14 mouse cellular contexts compared by ENCODE assay signal in the genomic region with DNA sequence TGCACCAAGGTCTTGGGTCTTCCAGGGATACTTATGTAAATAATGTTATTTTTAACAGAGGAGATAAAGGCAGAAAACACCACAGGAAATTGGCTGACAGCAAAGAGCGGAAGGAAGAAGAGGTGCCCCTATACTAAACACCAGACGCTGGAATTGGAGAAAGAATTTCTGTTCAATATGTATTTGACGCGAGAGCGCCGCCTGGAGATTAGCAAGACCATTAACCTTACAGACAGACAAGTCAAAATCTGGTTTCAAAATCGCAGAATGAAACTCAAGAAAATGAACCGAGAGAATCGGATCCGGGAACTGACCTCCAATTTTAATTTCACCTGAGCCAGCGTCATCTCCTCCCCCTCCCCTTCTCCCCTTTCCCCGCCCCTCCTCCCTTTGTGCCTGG. TPM values are rescaled to one million over a fixed set of nuclear protein-coding genes. Genes with fewer than 3 reads are reported as not detected.
DNase-seq lines count a peak whose midpoint lies in the region; TF ChIP-seq lines count a peak whose summit lies in the region.
"Had no signal": no experiment of that assay in that cellular context is flagged by ENCODE, and none has a peak within 500 bp of the region (broad histone marks: within the 10 kb centered on the region; RNA-seq: fewer than 3 reads in every experiment).

No protein-coding gene starts in this region.

- H3ac ChIP-seq in myocyte (ENCODE audit: control insufficient read depth, insufficient read length) = no peak overlapping the region

- peaks cover 13% of the 10 kb centered on the region; the same call in 1 of the 2 replicates for H3K9me3 ChIP-seq in E14TG2a.4 (ENCODE audit: low read length)
- H3K9me3 ChIP-seq: hindbrain, embryonic 15.5 days; lung, embryonic 15.5 days had no signal

- peak overlapping the region; percentile 98 for H3K4me2 ChIP-seq in myocyte (ENCODE audit: low read depth)
- H3K4me2 ChIP-seq: hindbrain, embryonic 15.5 days; lung, embryonic 15.5 days had no signal

- no peak for DNase-seq in left cerebral cortex, adult 2 months (ENCODE audit: extremely low spot score in 1 of 2, low spot score in 2 of 2)
- no peak for DNase-seq in left cerebral cortex, postnatal 36 days (ENCODE audit: low spot score in 2 of 2)
- peak; percentile 46 for DNase-seq in brain, adult 2 months (ENCODE audit: low read depth, low spot score)
- DNase-seq in urinary bladder, postnatal 4 days (ENCODE audit: low spot score in 2 of 2) = no peak
- no peak for DNase-seq in adrenal gland, postnatal 25 days
- DNase-seq: heart, adult 11 months; right cerebral cortex, postnatal 4 days had no signal

- no peak overlapping the region for H3K4me3 ChIP-seq in left cerebral cortex, adult 2 months
- H3K4me3 ChIP-seq in E14TG2a.4 (replicated peaks; ENCODE audit: low read length) (no peak overlapping the region), myocyte (peak overlapping the region; percentile 21)
- H3K4me3 ChIP-seq: hindbrain, embryonic 15.5 days; lung, embryonic 15.5 days had no signal

- intact Hi-C loops in left cerebral cortex, adult 2 months (cut with DNase I) = loop anchor here (1.0 to 5.0 kb wide), 2 partner anchors 209 to 273 kb away; no protein-coding TSS in a partner anchor
- intact Hi-C loops in left cerebral cortex, postnatal 36 days (cut with DNase I) = loop anchor here (5.0 kb wide), 2 partner anchors 208 to 273 kb away; no protein-coding TSS in a partner anchor

- TF ChIP-seq CTCF in left cerebral cortex, adult 2 months (IDR thresholded peaks at IDR 0.05) = peak; percentile 48
- TF ChIP-seq CTCF in E14TG2a.4 (conservative IDR thresholded peaks at IDR 0.05; ENCODE audit: low read length) = peak; percentile 13; the same call in 1 of the 2 replicates

- peaks cover 98% of the 10 kb centered on the region for H3K79me2 ChIP-seq in myocyte (ENCODE audit: control insufficient read depth, insufficient read depth)

- H3K27ac ChIP-seq in left cerebral cortex, adult 2 months = no peak overlapping the region
- H3K27ac ChIP-seq: hindbrain, embryonic 15.5 days; lung, embryonic 15.5 days had no signal

- H3K36me3 ChIP-seq in E14TG2a.4 (ENCODE audit: insufficient read depth, low read length) (no peaks in the 10 kb centered on the region), myocyte (ENCODE audit: control insufficient read depth, insufficient read depth) (no peaks in the 10 kb centered on the region)
- H3K36me3 ChIP-seq: hindbrain, embryonic 15.5 days; lung, embryonic 15.5 days had no signal

- H3K4me1 ChIP-seq in E14TG2a.4 (replicated peaks; ENCODE audit: low read depth, low read length) = peaks cover 38% of the 10 kb centered on the region
- H3K4me1 ChIP-seq: hindbrain, embryonic 15.5 days had no signal

- H3K27me3 ChIP-seq in E14TG2a.4 (ENCODE audit: insufficient read depth, low read length) (peaks cover 96% of the 10 kb centered on the region), myocyte (ENCODE audit: control insufficient read depth, insufficient read depth, insufficient read length) (no peaks in the 10 kb centered on the region)

- no peak for TF ChIP-seq POLR2A in myocyte (IDR thresholded peaks at IDR 0.05; ENCODE audit: insufficient read length, low read depth)

TF ChIP-seq in myocyte, 11 proteins besides CTCF, POLR2A, EP300 and RAD21:
- no peak for TF ChIP-seq SRF (IDR thresholded peaks at IDR 0.05; ENCODE audit: control insufficient read depth, insufficient read length, low read depth)

RNA-seq across cellular contexts. Expression of gene Hoxc5, which starts 3.5 kb away (rescaled TPM):
- total RNA-seq in left cerebral cortex, adult 2 months (2021) = not detected
- not detected for total RNA-seq in left cerebral cortex, postnatal 36 days (2021)
- polyA plus RNA-seq in myocyte (2012; fragmentation: generic; extraction: Trizol) = 1.2 TPM
- total RNA-seq in adrenal gland, postnatal 25 days (2021) = 7.6 and 9.0 TPM in 2 replicates
- total RNA-seq: common myeloid progenitor, adult 5-6 weeks; layer of hippocampus, postnatal 25 days; monocyte, adult 5-6 weeks had no signal

RNA-seq across cellular contexts. Expression of gene Hoxc10, which starts 4.1 kb away (rescaled TPM):
- total RNA-seq in left cerebral cortex, adult 2 months (2021) = not detected
- not detected for total RNA-seq in left cerebral cortex, postnatal 36 days (2021)
- 43.5 TPM for polyA plus RNA-seq in myocyte (2012; fragmentation: generic; extraction: Trizol)
- 0.36 and 0.48 TPM in 2 replicates for total RNA-seq in adrenal gland, postnatal 25 days (2021)
- total RNA-seq: common myeloid progenitor, adult 5-6 weeks; layer of hippocampus, postnatal 25 days; monocyte, adult 5-6 weeks had no signal
- polyA plus RNA-seq: hindbrain, embryonic 15.5 days; lung, embryonic 15.5 days had no signal

RNA-seq across cellular contexts. Expression of gene Hoxc9, which starts 5.5 kb away (rescaled TPM):
- total RNA-seq in left cerebral cortex, adult 2 months (2021) = not detected
- total RNA-seq in left cerebral cortex, postnatal 36 days (2021) = not detected
- polyA plus RNA-seq in myocyte (2012; fragmentation: generic; extraction: Trizol) = 10.5 TPM
- total RNA-seq in adrenal gland, postnatal 25 days (2021) = 0.85 and 1.5 TPM in 2 replicates
- total RNA-seq: common myeloid progenitor, adult 5-6 weeks; layer of hippocampus, postnatal 25 days; monocyte, adult 5-6 weeks had no signal
- polyA plus RNA-seq: lung, embryonic 15.5 days had no signal

RNA-seq across cellular contexts. Expression of gene Hoxc11, which starts 16.5 kb away (rescaled TPM):
- not detected for total RNA-seq in left cerebral cortex, adult 2 months (2021)
- not detected for total RNA-seq in left cerebral cortex, postnatal 36 days (2021)
- polyA plus RNA-seq in myocyte (2012; fragmentation: generic; extraction: Trizol) = 20.5 TPM
- total RNA-seq in adrenal gland, postnatal 25 days (2021) = not detected in 2 replicates
- total RNA-seq: common myeloid progenitor, adult 5-6 weeks; layer of hippocampus, postnatal 25 days; monocyte, adult 5-6 weeks had no signal
- polyA plus RNA-seq: hindbrain, embryonic 15.5 days; lung, embryonic 15.5 days had no signal

RNA-seq across cellular contexts. Expression of gene Hoxc8, which starts 19.7 kb away (rescaled TPM):
- not detected for total RNA-seq in left cerebral cortex, adult 2 months (2021)
- not detected for total RNA-seq in left cerebral cortex, postnatal 36 days (2021)
- 0.71 TPM for polyA plus RNA-seq in myocyte (2012; fragmentation: generic; extraction: Trizol)
- total RNA-seq in adrenal gland, postnatal 25 days (2021) = 21.5 and 26.7 TPM in 2 replicates
- total RNA-seq: common myeloid progenitor, adult 5-6 weeks; layer of hippocampus, postnatal 25 days; monocyte, adult 5-6 weeks had no signal
- polyA plus RNA-seq: lung, embryonic 15.5 days had no signal
